Mouse (Mus musculus) liver, postnatal 0 days (tissue): ENCODE results near the gene Gm9999.

Experiments used
- CTCF ChIP-seq: sonication (generic); IDR thresholded peaks from 2 replicates; pipeline ENCODE4 v1.5.1; 2016; ENCODE audit warnings: antibody characterized with exemption, low read depth
- EP300 ChIP-seq: IDR thresholded peaks from 2 replicates; pipeline ENCODE4 v1.6.1; 2016; ENCODE audit warnings: antibody characterized with exemption, low read depth, mild to moderate bottlenecking

DNA sequence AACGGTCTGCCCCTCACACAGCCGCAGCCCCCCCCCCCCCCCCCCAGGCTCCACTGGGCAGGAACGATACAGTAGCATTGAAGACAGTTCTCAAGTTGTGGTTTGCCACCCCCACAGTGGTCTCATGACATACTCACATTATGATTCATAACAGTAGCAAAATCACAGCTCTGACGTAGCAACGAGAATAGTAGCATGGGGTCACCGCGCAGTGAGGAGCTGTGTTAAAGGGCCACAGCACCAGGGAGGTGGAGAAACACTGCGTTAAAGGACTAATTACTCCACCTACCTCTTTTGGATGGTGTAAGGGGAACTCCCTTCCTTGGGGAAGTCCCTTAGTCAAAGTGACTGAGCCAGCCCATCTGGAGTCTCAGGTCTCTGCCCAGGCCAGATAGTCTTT is 39.1 kb downstream of the Gm9999 start:
- TF ChIP-seq CTCF = no peak
- TF ChIP-seq EP300 = no peak
